Mouse (Mus musculus) splenic B cell, adult 2 months (primary cell): ENCODE data around the gene Aplnr.

ENCODE experiments used
- DNase-seq: peaks from one replicate; pipeline ENCODE4 v3.0.0-alpha.2; 2011; ENCODE audit warnings: low read depth, low spot score
- H3K27me3 ChIP-seq: 2 replicates; pipeline ENCODE4 v1.6.1; 2012; ENCODE audit warnings: mild to moderate bottlenecking, low read length, moderate library complexity, mixed read lengths; ENCODE audit not compliant: control insufficient read depth, poor library complexity, insufficient read depth, severe bottlenecking
- H3K36me3 ChIP-seq: 2 replicates; pipeline ENCODE4 v1.6.1; 2012; ENCODE audit warnings: mild to moderate bottlenecking, low read length, moderate library complexity, mixed read lengths; ENCODE audit not compliant: control insufficient read depth, poor library complexity, insufficient read depth, severe bottlenecking

Gene Aplnr

DNA sequence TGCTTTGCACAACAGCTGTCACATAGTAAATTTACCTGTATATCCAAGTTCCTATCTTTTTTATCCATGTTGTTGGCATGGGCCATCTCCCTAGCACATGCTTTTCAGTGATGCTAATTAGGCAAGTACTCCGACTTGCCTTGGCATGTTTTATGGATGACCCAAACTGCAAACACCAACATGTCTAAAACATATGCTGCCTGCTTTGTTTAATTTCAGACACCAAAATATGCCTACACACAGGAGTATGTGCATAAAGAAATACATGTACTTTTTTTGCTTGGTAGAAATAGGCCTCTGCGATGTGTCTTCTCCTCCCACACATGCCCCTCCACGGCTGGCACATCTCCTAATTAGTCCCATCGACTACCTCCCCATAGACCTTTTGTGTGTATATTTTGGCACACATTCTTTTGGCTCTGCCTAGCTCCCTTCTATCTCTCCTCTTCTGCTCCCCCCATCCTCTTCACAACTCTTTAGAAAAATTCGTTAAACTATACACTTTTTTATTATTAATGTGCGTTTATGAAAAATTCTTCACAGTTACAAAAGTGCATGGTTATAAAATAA lies 51.6 kb downstream of the Aplnr start:
- no peak for DNase-seq
- Histone ChIP-seq H3K36me3 (no peaks in the 10 kb centered on the region), H3K27me3 (no peaks in the 10 kb centered on the region)
